Mouse (Mus musculus) megakaryocyte, embryonic 14.5 days (primary cell): ENCODE measurements around the gene Ust.

Experiments
- FLI1 ChIP-seq: IDR thresholded peaks from 2 replicates; pipeline ENCODE4 v1.6.1; 2012; ENCODE audit warnings: low read length, inconsistent platforms, mixed read lengths
- GATA1 ChIP-seq: IDR thresholded peaks from 3 replicates; pipeline ENCODE4 v1.6.1; 2012; ENCODE audit warnings: mixed read lengths, low read length, inconsistent platforms, borderline replicate concordance

GRCm38 (mm10) chr10:8541514-8541913, 22.9 kb upstream of the Ust start:
- TF ChIP-seq GATA1 (no peak), FLI1 (no peak)
